Mouse (Mus musculus) ES-E14 (cell line): ENCODE measurements around the gene Srgap1. TPM values are rescaled to one million over a fixed set of nuclear protein-coding genes. Genes with fewer than 3 reads are reported as not detected.

Source experiments
- DNase-seq: peaks from one replicate; pipeline ENCODE4 v3.0.0-alpha.2; 2013; ENCODE audit warnings: low read depth, low spot score
- H3K27ac ChIP-seq: 2 replicates; pipeline ENCODE4 v1.5.1; 2012; ENCODE audit warnings: low read depth, mild to moderate bottlenecking, low read length, moderate library complexity, mixed read lengths; ENCODE audit not compliant: poor library complexity, insufficient read depth, severe bottlenecking
- H3K36me3 ChIP-seq: 2 replicates; pipeline ENCODE4 v1.6.1; 2012; ENCODE audit warnings: mild to moderate bottlenecking, low read length, moderate library complexity, mixed read lengths; ENCODE audit not compliant: control insufficient read depth, poor library complexity, insufficient read depth, severe bottlenecking
- H3K4me1 ChIP-seq, 2 experiments: fragments of 150-350 bp in 1 of 2; sonication (generic) in 1 of 2; 2 replicates each; pipeline ENCODE4 v1.6.1; 2012; ENCODE audit warnings: low read length in 2 of 2, mild to moderate bottlenecking in 1 of 2, mixed read lengths in 1 of 2; ENCODE audit not compliant: control insufficient read depth in 2 of 2, insufficient read depth in 2 of 2, poor library complexity in 1 of 2
- H3K4me3 ChIP-seq, 2 experiments: fragments of 150-350 bp in 1 of 2; sonication (generic) in 1 of 2; 2 replicates each; pipeline ENCODE4 v1.5.1; 2012; ENCODE audit warnings: low read length in 2 of 2, low read depth in 1 of 2, mild to moderate bottlenecking in 1 of 2, mixed read lengths in 1 of 2; ENCODE audit not compliant: insufficient read depth in 1 of 2, poor library complexity in 1 of 2, severe bottlenecking in 1 of 2
- H3K9ac ChIP-seq: 2 replicates; pipeline ENCODE4 v1.6.1; 2012; ENCODE audit warnings: low read depth, mild to moderate bottlenecking, low read length, mixed read lengths; ENCODE audit not compliant: poor library complexity, insufficient read depth, severe bottlenecking
- H3K9me3 ChIP-seq: fragments of 150-350 bp; sonication (generic); 2 replicates; pipeline ENCODE4 v1.6.1; 2012; ENCODE audit warnings: low read depth, mild to moderate bottlenecking, low read length; ENCODE audit not compliant: control insufficient read depth, insufficient read depth
- CHD2 ChIP-seq: IDR thresholded peaks from 2 replicates; pipeline ENCODE4 v1.6.1; 2014; ENCODE audit warnings: mild to moderate bottlenecking, low read depth, low read length, inconsistent platforms
- HCFC1 ChIP-seq: IDR thresholded peaks from 2 replicates; pipeline ENCODE4 v1.6.1; 2012; ENCODE audit warnings: low read length, inconsistent platforms, borderline replicate concordance; ENCODE audit not compliant: insufficient read depth
- MAFK ChIP-seq: IDR thresholded peaks from 2 replicates; pipeline ENCODE4 v1.6.1; 2014; ENCODE audit warnings: mild to moderate bottlenecking, low read depth, low read length, inconsistent platforms; ENCODE audit not compliant: insufficient read depth
- ZC3H11A ChIP-seq: IDR thresholded peaks from 2 replicates; pipeline ENCODE4 v1.6.1; 2012; ENCODE audit warnings: low read depth, mild to moderate bottlenecking, inconsistent platforms, low read length, borderline replicate concordance
- ZNF384 ChIP-seq: IDR thresholded peaks from 2 replicates; pipeline ENCODE4 v1.6.1; 2012; ENCODE audit warnings: low read depth, low read length, inconsistent platforms
- in situ Hi-C, 2 experiments: fragments of 600-800 bp; cut with MboI; formaldehyde crosslinking; loops; one replicate each; pipeline ENCODE4 v1.15.1; 2025; ENCODE audit warnings: low sequenced_read_pairs in 2 of 2, inconsistent platforms in 1 of 2; ENCODE audit not compliant: unreplicated experiment in 2 of 2
- total RNA-seq: library from RNA; depleted of rRNA; stranded (reverse); fragments of 300-350 nt; gene quantifications from 2 replicates; pipeline ENCODE4 v1.2.3, GENCODE M21; 2012; rRNA removed

The Srgap1 gene
- total RNA-seq, 1 experiment = 0.94 TPM

DNA sequence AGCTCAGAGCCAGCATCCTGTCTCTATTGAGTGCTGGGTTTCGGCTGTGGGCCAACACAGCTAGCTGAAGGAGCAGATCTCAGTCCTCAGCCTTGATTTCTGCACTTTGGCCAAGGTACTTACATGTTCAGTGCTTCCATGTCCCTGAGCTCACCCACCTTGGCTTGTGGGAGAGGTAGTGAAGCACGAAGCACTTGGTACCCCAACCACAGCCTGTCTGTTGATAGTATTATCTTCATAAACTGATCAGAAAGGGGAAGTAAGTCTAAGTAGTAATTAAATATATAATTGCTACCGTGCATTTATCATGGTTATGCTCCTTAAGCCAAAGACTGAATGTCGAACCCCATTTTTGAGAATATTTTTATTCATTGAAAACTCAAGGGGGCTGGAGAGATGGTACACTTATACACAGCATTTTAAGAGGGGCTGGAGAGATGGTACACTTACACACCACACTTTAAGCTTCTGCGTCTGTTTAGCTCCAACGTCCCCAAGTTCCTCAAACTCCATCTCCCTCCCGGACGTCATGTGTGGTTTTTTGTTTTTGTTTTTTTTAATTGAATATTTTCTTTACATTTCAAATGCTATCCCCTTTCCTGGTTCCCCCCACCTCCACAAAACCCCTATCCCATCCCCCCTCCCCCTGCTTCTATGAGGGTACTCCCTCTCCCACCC lies 315.9 kb downstream of the Srgap1 start:
- no peak overlapping the region for H3K9ac ChIP-seq
- no peaks in the 10 kb centered on the region for H3K36me3 ChIP-seq
- H3K4me3 ChIP-seq = no peak overlapping the region
- in situ Hi-C loops = no loop called here
- peaks cover 0 to 10% of the 10 kb centered on the region in 2 experiments; a peak in 3 of 4 replicates for H3K4me1 ChIP-seq
- H3K9me3 ChIP-seq = no peaks in the 10 kb centered on the region
- no peak for DNase-seq
- no peak overlapping the region for H3K27ac ChIP-seq
- TF ChIP-seq ZC3H11A (no peak), CHD2 (no peak), HCFC1 (no peak), ZNF384 (no peak), MAFK (no peak)

Other genes with a start within 250 kb of the Srgap1 start
- gene Rxylt1, start 50.1 kb upstream of the Srgap1 start, total RNA-seq = 49.9 TPM in 2 replicates